In genomic region chr15:62462698-62463097, GRCm38 (mm10) we compare ENCODE assay signal across 8 mouse cellular contexts.
DNase-seq lines count a peak whose midpoint lies in the region; ATAC-seq lines count a peak whose summit lies in the region.
"Had no signal": no experiment of that assay in that cellular context is flagged by ENCODE, and none has a peak within 500 bp of the region (broad histone marks: within the 10 kb centered on the region; RNA-seq: fewer than 3 reads in every experiment).

No protein-coding gene starts in this region.

- H3K9me3 ChIP-seq in midbrain, embryonic 15.5 days = no peaks in the 10 kb centered on the region
- H3K9me3 ChIP-seq: limb, embryonic 13.5 days had no signal

- H3K4me3 ChIP-seq in midbrain, embryonic 15.5 days = no peak overlapping the region
- H3K4me3 ChIP-seq: limb, embryonic 13.5 days had no signal

- no peak overlapping the region for H3K4me2 ChIP-seq in midbrain, embryonic 15.5 days
- H3K4me2 ChIP-seq: limb, embryonic 13.5 days had no signal

- H3K9ac ChIP-seq in midbrain, embryonic 15.5 days = no peak overlapping the region
- H3K9ac ChIP-seq: limb, embryonic 13.5 days had no signal

- H3K27me3 ChIP-seq in midbrain, embryonic 15.5 days (replicated peaks) = no peaks in the 10 kb centered on the region
- H3K27me3 ChIP-seq: limb, embryonic 13.5 days had no signal

- peak; percentile 75 for ATAC-seq in midbrain, embryonic 15.5 days (replicated peaks)

- DNase-seq in brain, adult 2 months (ENCODE audit: low read depth, low spot score) = peak; percentile 93
- peak; percentile 70 to 82 for DNase-seq in cerebellum, postnatal 25 days
- peak; percentile 31 to 42 for DNase-seq in heart, adult 9 months (ENCODE audit: low spot score in 2 of 2)
- peak; percentile 42 to 71 for DNase-seq in layer of hippocampus, postnatal 14 days (ENCODE audit: low spot score in 2 of 2)
- no peak for DNase-seq in T-cell, adult 2 months (ENCODE audit: low spot score)
- no peak for DNase-seq in thymus, postnatal 10 days (ENCODE audit: low spot score in 2 of 2)

- H3K4me1 ChIP-seq in midbrain, embryonic 15.5 days = peaks cover 4% of the 10 kb centered on the region; the same call in 1 of the 2 replicates
- H3K4me1 ChIP-seq: limb, embryonic 13.5 days had no signal

- no peak overlapping the region for H3K27ac ChIP-seq in midbrain, embryonic 15.5 days
- H3K27ac ChIP-seq: limb, embryonic 13.5 days had no signal

- H3K36me3 ChIP-seq in midbrain, embryonic 15.5 days (replicated peaks) = no peaks in the 10 kb centered on the region
- H3K36me3 ChIP-seq: limb, embryonic 13.5 days had no signal

- 15% methylated on average over 3 of the region's 3 CpGs for WGBS in midbrain, embryonic 15.5 days

Comparison
In these comparisons a context has a peak if more than half of its experiments do, and no peak if none do; other contexts are left out.
1. DNase-seq: peak in brain, adult 2 months (single experiment), cerebellum, postnatal 25 days (2 of 2), heart, adult 9 months (2 of 2) and layer of hippocampus, postnatal 14 days (2 of 2); none in T-cell, adult 2 months (single experiment) and thymus, postnatal 10 days (0 of 2).